Mouse (Mus musculus) midbrain, embryonic 12.5 days (tissue): ENCODE measurements around the gene Ninj1. TPM values are rescaled to one million over a fixed set of nuclear protein-coding genes. Genes with fewer than 3 reads are reported as not detected.

ENCODE experiments used
- ATAC-seq: fragments of 200-750 bp; cut with Nextera tagmentation; 2 replicates; pipeline ENCODE4 v1.8.0; 2017; ENCODE audit warnings: low read depth, moderate TSS enrichment, moderate library complexity; ENCODE audit not compliant: low FRiP score
- H3K27ac ChIP-seq: fragments of 300-500 bp; sonication (generic); replicated peaks from 2 replicates; pipeline ENCODE4 v1.5.1; 2016; ENCODE audit warnings: mild to moderate bottlenecking
- H3K27me3 ChIP-seq: fragments of 300-500 bp; sonication (generic); 2 replicates; pipeline ENCODE4 v1.6.1; 2016; ENCODE audit warnings: mild to moderate bottlenecking
- H3K36me3 ChIP-seq: fragments of 300-500 bp; sonication (generic); 2 replicates; pipeline ENCODE4 v1.6.1; 2016
- H3K4me1 ChIP-seq: fragments of 300-500 bp; sonication (generic); 2 replicates; pipeline ENCODE4 v1.6.1; 2016
- H3K4me2 ChIP-seq: fragments of 300-500 bp; sonication (generic); replicated peaks from 2 replicates; pipeline ENCODE4 v1.6.1; 2016; ENCODE audit warnings: mild to moderate bottlenecking, moderate library complexity
- H3K4me3 ChIP-seq: fragments of 300-500 bp; sonication (generic); 2 replicates; pipeline ENCODE4 v1.5.1; 2016; ENCODE audit warnings: mild to moderate bottlenecking
- H3K9ac ChIP-seq: fragments of 300-500 bp; sonication (generic); replicated peaks from 2 replicates; pipeline ENCODE4 v1.6.1; 2016; ENCODE audit warnings: mild to moderate bottlenecking, moderate library complexity
- H3K9me3 ChIP-seq: fragments of 300-500 bp; sonication (generic); 2 replicates; pipeline ENCODE4 v1.6.1; 2016; ENCODE audit warnings: mild to moderate bottlenecking
- WGBS: fragments of 180-500 bp; shearing (Covaris S2); methylation state at CpG from one replicate; pipeline ENCODE4 v1.1.7; 2016; 5-methylcytosine and 5-hydroxymethylcytosine counted together
- polyA plus RNA-seq: library from polyadenylated mRNA; unstranded; fragments of >200 nt; fragmentation: Nextera tagmentation; extraction: Ambion mirVana; gene quantifications from 2 replicates; pipeline ENCODE4 v1.2.1, GENCODE M21; 2016

Ninj1 gene
- 15.9 and 16.7 TPM in 2 replicates for polyA plus RNA-seq

DNA sequence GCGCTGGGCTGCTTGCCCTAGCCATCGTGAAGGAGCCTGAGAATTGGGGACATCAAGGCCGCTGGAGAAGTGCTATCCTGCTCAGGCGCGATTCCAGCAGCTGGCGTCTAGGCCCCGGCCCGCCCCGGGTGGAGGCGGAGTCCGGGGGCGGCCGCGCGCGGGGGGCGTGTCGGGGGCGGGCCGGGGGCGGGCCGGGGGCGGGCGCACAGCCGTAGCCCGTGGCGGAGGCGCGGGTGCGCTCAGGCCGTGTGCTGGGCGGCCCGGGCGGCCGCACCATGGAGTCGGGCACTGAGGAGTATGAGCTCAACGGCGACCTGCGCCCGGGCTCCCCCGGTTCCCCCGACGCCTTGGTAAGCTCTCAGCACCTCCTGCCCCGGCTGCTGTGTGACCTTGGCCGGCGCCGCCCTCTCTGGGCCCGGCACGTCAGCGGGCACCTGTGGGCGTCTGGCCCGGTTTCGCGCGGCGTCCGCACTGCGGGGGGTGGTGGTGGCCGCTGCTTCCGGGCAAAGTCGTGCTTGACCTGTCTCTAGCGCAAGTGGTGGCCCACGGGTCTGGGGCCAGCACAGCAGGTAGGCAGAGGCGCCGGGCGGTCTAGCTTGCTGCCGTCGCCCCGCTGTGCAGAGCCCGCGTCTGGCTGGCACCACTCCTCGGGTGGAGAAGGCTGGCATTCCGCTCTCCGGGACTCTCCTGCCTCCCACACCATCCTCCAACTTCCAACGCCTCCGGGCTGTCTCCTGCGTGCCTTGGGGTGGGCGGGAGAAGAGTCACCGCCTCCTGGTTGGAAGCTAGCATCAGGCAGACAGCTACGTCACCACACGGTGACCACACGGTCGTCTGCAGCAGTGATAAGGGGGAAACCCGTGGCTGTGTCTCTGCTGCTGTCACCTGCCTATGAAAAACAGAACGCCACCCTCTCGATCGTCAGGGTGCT, at the start of gene Ninj1:
Gene Ninj1 (plus strand): TSS at position 198 of the 931 bp plus-strand sequence.
- H3K9me3 ChIP-seq: no peaks in the 10 kb centered on the region
- peak within 1 kb of the TSS; percentile 66 for H3K4me3 ChIP-seq
- peak; percentile 92 for ATAC-seq
- H3K4me1 ChIP-seq: peaks cover 32% of the 10 kb centered on the region
- no peaks in the 10 kb centered on the region for H3K36me3 ChIP-seq
- H3K9ac ChIP-seq: peak within 1 kb of the TSS; percentile 58
- H3K27ac ChIP-seq: no peak within 1 kb of the TSS
- WGBS: under 1% methylated on average over 83 of the region's 87 CpGs
- H3K4me2 ChIP-seq: peak within 1 kb of the TSS; percentile 99
- peaks cover 37% of the 10 kb centered on the region for H3K27me3 ChIP-seq

DNA sequence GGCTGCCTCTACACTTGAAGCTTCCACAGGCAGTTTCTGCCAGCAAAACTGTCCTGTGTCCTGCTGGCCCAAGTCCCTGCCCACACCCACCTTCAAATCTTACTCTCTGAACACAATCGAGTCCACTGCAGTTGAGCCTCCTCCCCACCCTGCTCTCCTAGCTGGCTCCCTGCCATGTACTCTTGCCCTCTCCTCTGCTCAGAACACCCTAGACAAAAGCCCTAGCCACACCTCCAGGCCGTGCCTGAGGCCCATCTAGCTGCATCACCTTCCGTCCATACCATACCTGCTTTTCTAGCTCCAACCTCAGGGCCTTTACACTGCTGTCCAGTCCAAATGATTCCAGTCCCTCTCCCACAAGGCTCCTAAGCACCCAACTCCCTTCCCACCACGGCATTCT, 46.7 kb upstream of the Ninj1 start:
- H3K36me3 ChIP-seq: 0 out of 2 replicates have a peak, but pooled peaks cover 2% of the 10 kb centered on the region
- H3K9ac ChIP-seq: no peak overlapping the region
- ATAC-seq: no peak
- H3K4me2 ChIP-seq: no peak overlapping the region
- H3K27me3 ChIP-seq: 0 out of 2 replicates have a peak, but pooled peaks cover 6% of the 10 kb centered on the region
- no peak overlapping the region for H3K4me3 ChIP-seq
- H3K9me3 ChIP-seq: no peaks in the 10 kb centered on the region
- 72% methylated on average over 4 of the region's 4 CpGs for whole genome bisulfite sequencing
- H3K4me1 ChIP-seq: peaks cover 34% of the 10 kb centered on the region
- H3K27ac ChIP-seq: no peak overlapping the region

DNA sequence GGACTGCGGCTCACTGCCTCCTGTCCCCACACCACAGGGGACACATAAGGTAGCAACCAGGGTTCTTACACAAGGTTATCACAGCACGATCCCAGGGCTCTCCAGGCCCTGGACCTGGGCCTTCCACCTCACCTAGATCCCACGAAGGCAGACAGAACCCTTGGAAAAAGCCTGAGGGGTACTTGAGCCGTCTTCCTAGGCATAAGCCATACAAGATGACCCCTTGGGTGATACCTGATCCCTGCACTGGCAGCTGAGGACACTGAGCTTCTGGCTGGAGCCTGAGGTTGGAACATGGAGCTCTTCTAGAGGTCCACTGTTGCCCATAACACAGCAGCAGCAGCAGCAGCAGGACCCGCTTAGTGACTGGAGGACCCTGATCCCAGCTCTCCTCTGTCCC, 44.9 kb upstream of the Ninj1 start:
- H3K4me1 ChIP-seq: peaks cover 46% of the 10 kb centered on the region
- no peak overlapping the region for H3K4me3 ChIP-seq
- peaks cover 21% of the 10 kb centered on the region for H3K27me3 ChIP-seq
- no peaks in the 10 kb centered on the region for H3K9me3 ChIP-seq
- 0 out of 2 replicates have a peak overlapping the region, but pooled peaks have one; percentile 20 for H3K9ac ChIP-seq
- WGBS: 87% methylated on average over 5 of the region's 5 CpGs
- no peak for ATAC-seq
- no peak overlapping the region for H3K27ac ChIP-seq
- H3K36me3 ChIP-seq: 0 out of 2 replicates have a peak, but pooled peaks cover 2% of the 10 kb centered on the region
- H3K4me2 ChIP-seq: no peak overlapping the region

DNA sequence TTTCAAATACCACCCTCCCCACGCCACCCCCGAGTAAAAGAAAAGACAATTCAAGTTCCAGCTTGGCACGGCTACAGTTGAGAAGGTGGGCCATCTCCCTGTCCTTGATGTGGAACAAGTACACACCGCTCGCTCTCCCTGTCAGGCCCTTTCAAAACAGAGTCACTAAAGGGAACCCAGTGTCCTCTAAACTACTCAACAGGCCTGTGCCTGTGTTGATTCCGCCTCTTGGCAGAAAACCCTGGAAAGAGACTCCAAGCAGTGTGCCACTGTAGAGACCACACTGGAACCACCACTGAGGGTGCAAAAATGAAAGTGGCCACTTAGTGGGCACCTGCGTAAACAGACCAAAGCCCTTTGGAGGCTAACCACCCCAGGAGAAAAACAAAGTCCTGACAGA, 44.0 kb upstream of the Ninj1 start:
- H3K9ac ChIP-seq: no peak overlapping the region
- peaks cover 51% of the 10 kb centered on the region for H3K4me1 ChIP-seq
- no peak for ATAC-seq
- 93% methylated on average over 7 of the region's 7 CpGs for WGBS
- 0 out of 2 replicates have a peak, but pooled peaks cover 2% of the 10 kb centered on the region for H3K36me3 ChIP-seq
- no peak overlapping the region for H3K27ac ChIP-seq
- no peak overlapping the region for H3K4me3 ChIP-seq
- no peak overlapping the region for H3K4me2 ChIP-seq
- H3K9me3 ChIP-seq: no peaks in the 10 kb centered on the region
- peaks cover 21% of the 10 kb centered on the region for H3K27me3 ChIP-seq

DNA sequence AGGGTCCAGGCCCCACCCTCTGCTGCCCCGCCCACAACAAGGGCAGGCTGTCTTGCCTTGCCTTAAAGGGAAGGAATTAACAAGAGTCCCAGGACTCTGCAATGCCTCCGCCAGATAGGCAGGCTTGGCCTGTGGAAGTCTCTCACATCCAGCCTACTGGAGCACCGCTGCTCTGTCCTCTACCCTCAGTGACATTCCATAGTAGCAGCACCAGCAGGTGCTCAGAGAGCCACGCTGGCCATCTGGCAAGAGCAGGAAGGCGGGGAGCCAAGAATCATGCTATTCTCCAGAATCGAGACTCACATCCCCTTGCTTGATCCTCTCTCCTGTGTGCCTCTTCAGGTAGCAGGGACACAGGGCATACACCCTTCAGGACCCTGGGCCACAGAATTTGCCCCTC, 42.8 kb upstream of the Ninj1 start:
- Histone ChIP-seq H3K9ac (peak overlapping the region; percentile 34), H3K4me1 (peaks cover 52% of the 10 kb centered on the region), H3K27me3 (peaks cover 30% of the 10 kb centered on the region), H3K4me2 (peak overlapping the region; percentile 84), H3K4me3 (peak overlapping the region; percentile 4; the same call in 1 of the 2 replicates), H3K36me3 (0 out of 2 replicates have a peak, but pooled peaks cover 2% of the 10 kb centered on the region), H3K9me3 (no peaks in the 10 kb centered on the region), H3K27ac (no peak overlapping the region)
- 47% methylated on average over 6 of the region's 6 CpGs for WGBS
- ATAC-seq: no peak

DNA sequence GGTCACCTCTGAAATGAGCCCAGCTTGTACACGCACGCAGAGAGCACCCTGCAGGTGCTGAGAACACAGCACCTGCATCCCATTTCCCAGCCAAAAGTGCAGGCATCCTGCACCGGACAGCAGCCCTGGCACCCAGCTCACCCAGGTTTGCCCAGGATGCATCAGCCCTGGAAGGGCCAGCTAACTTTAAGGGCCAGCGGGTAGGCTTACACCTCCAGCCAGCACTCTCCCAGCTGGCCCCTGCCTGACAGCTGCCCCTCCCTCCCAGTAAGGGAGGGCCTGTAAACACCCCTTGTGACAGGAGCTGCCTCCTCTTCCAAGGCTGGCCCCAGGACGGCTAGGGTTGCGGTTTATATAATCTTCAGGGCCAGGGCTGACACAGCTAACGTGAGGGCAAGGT, 41.9 kb upstream of the Ninj1 start:
- ATAC-seq: no peak
- Histone ChIP-seq H3K36me3 (no peaks in the 10 kb centered on the region), H3K9ac (peak overlapping the region; percentile 94), H3K9me3 (no peaks in the 10 kb centered on the region), H3K4me3 (peak overlapping the region; percentile 89), H3K4me2 (peak overlapping the region; percentile 84), H3K27ac (no peak overlapping the region), H3K27me3 (peaks cover 39% of the 10 kb centered on the region), H3K4me1 (peaks cover 51% of the 10 kb centered on the region)
- 39% methylated on average over 7 of the region's 7 CpGs for WGBS

DNA sequence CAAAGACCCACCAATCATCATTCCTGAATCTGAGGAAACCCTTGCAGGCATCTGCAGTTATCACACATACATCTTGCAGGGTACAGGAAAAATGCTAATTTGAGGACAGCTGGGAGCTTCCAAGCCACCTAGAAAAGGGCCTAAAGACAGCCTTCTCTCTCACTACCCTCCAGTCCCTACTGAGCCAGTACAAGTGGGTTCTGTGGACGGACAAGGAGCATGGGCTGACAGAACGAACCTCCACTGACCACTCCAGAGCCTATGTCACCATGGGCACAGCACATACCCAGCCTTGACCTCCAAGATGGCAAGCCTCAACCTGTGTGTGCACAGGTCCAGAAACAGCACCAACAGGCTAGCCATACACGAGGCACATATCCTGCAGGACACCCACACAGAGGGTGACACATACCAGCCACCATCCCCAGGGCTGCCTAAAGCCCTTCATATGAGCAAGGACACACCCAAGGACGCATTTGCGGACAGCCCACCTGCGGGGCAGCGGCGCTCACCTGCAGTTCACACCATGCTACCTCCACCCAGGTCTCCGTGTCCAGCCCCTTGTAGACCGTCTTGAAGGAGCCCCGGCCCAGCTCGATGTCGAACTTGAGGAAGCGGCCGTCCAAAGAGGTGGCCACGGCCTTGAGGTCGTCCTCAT, 41.1 kb upstream of the Ninj1 start:
- H3K27me3 ChIP-seq: peaks cover 43% of the 10 kb centered on the region
- WGBS: 21% methylated on average over 17 of the region's 17 CpGs
- no peak for ATAC-seq

DNA sequence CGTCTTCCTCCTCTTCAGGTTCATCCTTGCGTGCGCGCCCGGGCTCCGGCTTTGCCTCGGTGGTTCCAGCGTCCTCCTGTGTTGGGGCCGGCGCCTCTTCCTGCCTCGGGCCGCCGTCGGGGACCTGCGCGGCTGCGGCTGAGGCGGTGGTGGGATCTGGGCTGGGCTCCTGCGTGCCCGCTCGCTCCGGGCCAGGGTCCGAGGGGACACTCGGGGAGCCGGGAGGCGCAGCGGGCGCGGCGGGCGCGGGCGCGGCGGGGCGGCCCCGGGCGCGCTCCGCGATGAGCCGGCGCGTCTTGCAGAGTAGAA, 40.6 kb upstream of the Ninj1 start:
- Histone ChIP-seq H3K27me3 (peaks cover 43% of the 10 kb centered on the region), H3K4me2 (peak overlapping the region; percentile 84), H3K9ac (peak overlapping the region; percentile 94), H3K27ac (peak overlapping the region; percentile 87), H3K4me3 (peak overlapping the region; percentile 89), H3K36me3 (no peaks in the 10 kb centered on the region), H3K9me3 (no peaks in the 10 kb centered on the region), H3K4me1 (peaks cover 45% of the 10 kb centered on the region)
- under 1% methylated on average over 38 of the region's 44 CpGs for WGBS
- no peak for ATAC-seq

More for the DNA sequence above, 41.1 kb upstream of the Ninj1 start:
- H3K4me3 ChIP-seq: peak overlapping the region; percentile 89
- peak overlapping the region; percentile 94 for H3K9ac ChIP-seq
- H3K4me2 ChIP-seq: peak overlapping the region; percentile 84
- peaks cover 45% of the 10 kb centered on the region for H3K4me1 ChIP-seq
- no peaks in the 10 kb centered on the region for H3K36me3 ChIP-seq
- H3K9me3 ChIP-seq: no peaks in the 10 kb centered on the region
- peak overlapping the region; percentile 87 for H3K27ac ChIP-seq

DNA sequence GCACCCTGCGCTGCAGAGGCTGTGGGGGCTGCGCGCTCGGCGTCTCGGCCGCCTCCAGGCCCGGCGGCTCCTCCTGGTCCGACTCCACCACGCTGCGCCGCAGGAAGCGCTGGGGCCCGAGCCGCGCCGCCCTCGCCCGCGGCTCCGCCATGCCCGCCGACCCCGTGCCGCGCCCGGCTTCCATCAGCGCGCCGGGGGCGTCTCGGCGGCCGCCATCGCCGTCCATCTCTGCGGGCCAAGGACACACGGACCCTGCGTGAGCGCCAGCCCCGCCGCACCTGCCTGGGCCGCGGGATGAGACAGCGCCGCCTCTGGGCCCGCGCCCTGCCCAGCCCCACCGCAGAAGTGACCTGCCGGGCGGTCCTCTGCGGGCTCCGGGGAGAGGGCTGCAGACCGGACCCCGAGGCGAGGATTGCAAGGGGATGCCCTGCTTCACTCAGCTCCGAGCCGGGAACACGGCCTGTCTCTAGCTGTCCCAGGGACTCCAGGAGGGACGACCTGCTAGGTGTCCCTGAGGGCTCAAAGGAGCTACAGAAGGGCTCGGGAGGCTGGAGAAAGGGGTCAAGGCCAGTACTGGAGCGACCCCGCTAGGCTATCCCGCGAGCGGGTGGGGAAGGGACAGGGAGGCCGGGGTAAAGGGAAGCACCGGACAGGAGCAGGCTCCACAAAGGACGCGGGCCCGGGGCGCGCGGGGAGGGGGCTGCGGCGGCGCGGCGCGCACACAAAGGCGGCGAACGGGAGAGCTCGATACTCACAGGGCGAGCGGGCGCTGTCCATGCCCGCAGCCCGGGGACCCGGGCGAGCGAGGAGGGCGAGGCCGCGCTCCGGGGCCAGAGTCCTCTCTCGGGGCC, 40.1 kb upstream of the Ninj1 start:
- H3K4me1 ChIP-seq: peaks cover 45% of the 10 kb centered on the region
- under 1% methylated on average over 68 of the region's 98 CpGs for WGBS

DNA sequence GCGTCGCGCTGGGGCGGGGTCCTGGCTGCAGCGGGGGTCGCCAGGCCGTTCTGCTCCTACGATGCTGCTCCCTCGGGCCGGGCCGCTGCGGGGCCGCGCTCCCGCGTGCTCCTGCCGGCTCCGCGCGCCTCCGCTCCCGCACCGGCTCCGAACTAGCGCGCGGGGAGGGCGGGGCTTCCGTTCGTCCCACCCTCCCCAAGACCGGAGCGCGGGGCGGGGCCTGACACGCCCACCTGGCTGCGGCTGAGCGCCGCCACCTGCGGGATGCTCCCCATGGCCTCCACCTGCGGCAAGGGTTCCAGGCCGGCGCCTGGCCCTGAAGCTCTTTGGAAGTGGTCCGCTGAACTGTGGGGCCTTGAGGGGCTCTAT, 39.4 kb upstream of the Ninj1 start, which contains the start of gene Wnk2:
Gene Wnk2 (minus strand): TSS at position 157 of the 369 bp plus-strand sequence.
- peak within 1 kb of the TSS; percentile 84 for H3K4me2 ChIP-seq
- H3K36me3 ChIP-seq: no peaks in the 10 kb centered on the region
- peak within 1 kb of the TSS; percentile 87 for H3K27ac ChIP-seq
- H3K4me1 ChIP-seq: peaks cover 41% of the 10 kb centered on the region
- peak within 1 kb of the TSS; percentile 89 for H3K4me3 ChIP-seq
- peak; percentile 65 for ATAC-seq
- H3K9me3 ChIP-seq: no peaks in the 10 kb centered on the region
- peaks cover 43% of the 10 kb centered on the region for H3K27me3 ChIP-seq
- WGBS: under 1% methylated on average over 39 of the region's 43 CpGs
- H3K9ac ChIP-seq: peak within 1 kb of the TSS; percentile 94

More for the DNA sequence above, 40.1 kb upstream of the Ninj1 start:
- Histone ChIP-seq H3K4me2 (peak overlapping the region; percentile 84), H3K4me3 (peak overlapping the region; percentile 89), H3K9ac (peak overlapping the region; percentile 94), H3K9me3 (no peaks in the 10 kb centered on the region), H3K36me3 (no peaks in the 10 kb centered on the region), H3K27me3 (peaks cover 43% of the 10 kb centered on the region), H3K27ac (peak overlapping the region; percentile 87)
- ATAC-seq: peak; percentile 77

DNA sequence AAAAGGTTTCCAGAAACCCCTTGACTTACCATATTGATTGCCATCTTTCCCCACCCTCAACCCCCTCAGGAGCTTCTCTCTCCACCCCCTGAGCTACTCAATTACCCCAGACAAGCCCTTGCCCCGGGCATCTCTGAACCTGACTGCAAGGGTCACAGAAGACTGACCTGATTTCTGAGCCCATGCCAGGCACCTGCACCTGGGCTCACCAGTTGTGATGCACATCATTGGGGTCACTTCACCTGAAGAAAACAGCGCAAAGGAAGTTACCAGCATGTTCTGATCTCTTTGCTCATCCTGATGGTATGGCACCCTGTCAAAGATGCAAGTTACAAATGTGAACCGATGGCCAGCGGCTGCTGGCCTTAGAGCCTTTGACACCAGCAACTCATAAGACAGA, 38.6 kb upstream of the Ninj1 start:
- Histone ChIP-seq H3K9me3 (no peaks in the 10 kb centered on the region), H3K9ac (no peak overlapping the region), H3K27me3 (peaks cover 43% of the 10 kb centered on the region), H3K27ac (no peak overlapping the region), H3K4me3 (no peak overlapping the region), H3K4me1 (peaks cover 36% of the 10 kb centered on the region), H3K4me2 (no peak overlapping the region), H3K36me3 (no peaks in the 10 kb centered on the region)
- ATAC-seq: no peak
- 81% methylated on average over 4 of the region's 4 CpGs for WGBS
